Mouse (Mus musculus): ENCODE measurements around the gene Fut7. TPM values are rescaled to one million over a fixed set of nuclear protein-coding genes. Genes with fewer than 3 reads are reported as not detected.
A peak's percentile ranks its signal among the peaks of the same experiment; 100 is the strongest.

Gene Fut7
- polyA plus RNA-seq, 1 experiment, result 0.08 TPM

- H3K4me2 ChIP-seq (ENCODE audit: low read depth), result no peak overlapping the region
- H3K27me3 ChIP-seq (ENCODE audit: control insufficient read depth, insufficient read depth, insufficient read length), result no peaks in the 10 kb centered on the region
- H3K4me3 ChIP-seq, result no peak overlapping the region
- TF ChIP-seq TCF12 (IDR thresholded peaks at IDR 0.05; ENCODE audit: insufficient read depth, poor library complexity, severe bottlenecking), result no peak
- TF ChIP-seq POLR2A (IDR thresholded peaks at IDR 0.05; ENCODE audit: insufficient read length, low read depth), result no peak
- TF ChIP-seq REST (IDR thresholded peaks at IDR 0.05; ENCODE audit: insufficient read depth, insufficient read length), result no peak
- TF ChIP-seq MAX (IDR thresholded peaks at IDR 0.05; ENCODE audit: low read depth), result no peak
- TF ChIP-seq TCF3 (IDR thresholded peaks at IDR 0.05; ENCODE audit: insufficient read length, low read depth), result no peak
- TF ChIP-seq CEBPB (IDR thresholded peaks at IDR 0.05; ENCODE audit: insufficient read depth, poor library complexity, severe bottlenecking), result no peak
- no peak for TF ChIP-seq POLR2AphosphoS2 (IDR thresholded peaks at IDR 0.05; ENCODE audit: insufficient read length, low read depth)
- no peak for TF ChIP-seq E2F4 (IDR thresholded peaks at IDR 0.05; ENCODE audit: insufficient read depth)
- TF ChIP-seq SRF (IDR thresholded peaks at IDR 0.05; ENCODE audit: control insufficient read depth, insufficient read length, low read depth), result no peak
- TF ChIP-seq MYOG (IDR thresholded peaks at IDR 0.05; ENCODE audit: control insufficient read depth in 1 of 3, insufficient read depth in 1 of 3, insufficient read length in 2 of 3, low read depth in 2 of 3), result no peak
- no peak for TF ChIP-seq USF1 (IDR thresholded peaks at IDR 0.05; ENCODE audit: low read depth)
- TF ChIP-seq MYOD1 (IDR thresholded peaks at IDR 0.05; ENCODE audit: control insufficient read depth in 1 of 3, insufficient read length in 2 of 3, low read depth in 2 of 3), result no peak
- no peaks in the 10 kb centered on the region for H3K79me2 ChIP-seq (ENCODE audit: control insufficient read depth, insufficient read depth)
- H3ac ChIP-seq (ENCODE audit: control insufficient read depth, insufficient read length), result no peak overlapping the region
- H3K36me3 ChIP-seq (ENCODE audit: control insufficient read depth, insufficient read depth), result no peaks in the 10 kb centered on the region
Measured at GRCm38 (mm10) chr2:25441067-25441466, 18.0 kb downstream of the Fut7 start.

GRCm38 (mm10) chr2:25442682-25443081 lies 19.6 kb downstream of the Fut7 start:
- Histone ChIP-seq H3K4me2 (ENCODE audit: low read depth) (no peak overlapping the region), H3K4me3 (no peak overlapping the region), H3K27me3 (ENCODE audit: control insufficient read depth, insufficient read depth, insufficient read length) (no peaks in the 10 kb centered on the region), H3K79me2 (ENCODE audit: control insufficient read depth, insufficient read depth) (no peaks in the 10 kb centered on the region), H3ac (ENCODE audit: control insufficient read depth, insufficient read length) (no peak overlapping the region), H3K36me3 (ENCODE audit: control insufficient read depth, insufficient read depth) (no peaks in the 10 kb centered on the region)
- TF ChIP-seq MYOD1 (IDR thresholded peaks at IDR 0.05; ENCODE audit: control insufficient read depth in 1 of 3, insufficient read length in 2 of 3, low read depth in 2 of 3) (peak in 2 of 3 experiments; percentile 63 to 87), MAX (IDR thresholded peaks at IDR 0.05; ENCODE audit: low read depth) (no peak), MYOG (IDR thresholded peaks at IDR 0.05; ENCODE audit: control insufficient read depth in 1 of 3, insufficient read depth in 1 of 3, insufficient read length in 2 of 3, low read depth in 2 of 3) (peak; percentile 67 to 89 (median 77))

DNA sequence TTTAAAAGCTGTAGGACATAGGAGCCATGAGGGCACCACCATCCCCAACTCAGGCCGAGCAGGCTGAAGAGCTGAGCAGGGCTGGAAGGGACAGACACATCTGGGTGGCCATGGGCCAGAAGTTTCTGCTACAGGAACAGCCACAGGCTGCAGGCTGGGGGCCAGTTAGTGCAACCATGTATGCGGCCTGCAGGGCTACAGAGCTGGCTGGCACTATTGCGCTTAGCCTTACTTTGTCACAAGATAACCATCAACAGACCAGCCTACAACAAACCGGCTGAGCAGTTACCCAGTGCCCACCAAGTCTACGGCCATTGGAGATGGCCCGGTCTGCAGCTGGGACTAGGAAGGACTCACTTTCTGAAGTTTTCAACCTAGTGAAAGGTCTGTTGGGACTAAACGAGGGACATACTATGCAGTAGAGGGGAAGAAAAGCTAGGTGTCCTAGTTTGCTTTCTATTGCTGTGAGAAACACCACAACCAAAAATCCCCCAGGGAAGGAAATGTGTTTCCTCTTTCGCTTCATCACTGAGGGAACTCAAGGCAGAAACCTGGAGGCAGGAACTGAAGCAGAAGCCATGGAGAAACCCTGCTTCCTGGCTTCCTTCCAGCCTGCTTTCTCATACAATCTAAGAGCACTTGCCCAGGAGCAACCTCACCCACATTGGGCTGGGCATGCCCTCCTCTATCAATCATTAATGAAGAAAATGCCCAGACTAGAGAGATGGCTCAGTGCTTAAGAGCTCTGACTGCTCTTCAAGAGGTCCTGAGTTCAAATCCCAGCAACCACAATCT lies 28.0 kb downstream of the Fut7 start:
- no peak for TF ChIP-seq POLR2A (IDR thresholded peaks at IDR 0.05; ENCODE audit: insufficient read length, low read depth)
- no peak for TF ChIP-seq CEBPB (IDR thresholded peaks at IDR 0.05; ENCODE audit: insufficient read depth, poor library complexity, severe bottlenecking)
- TF ChIP-seq MYOG (IDR thresholded peaks at IDR 0.05; ENCODE audit: control insufficient read depth in 1 of 3, insufficient read depth in 1 of 3, insufficient read length in 2 of 3, low read depth in 2 of 3), result no peak
- TF ChIP-seq POLR2AphosphoS2 (IDR thresholded peaks at IDR 0.05; ENCODE audit: insufficient read length, low read depth), result no peak
- no peak for TF ChIP-seq MAX (IDR thresholded peaks at IDR 0.05; ENCODE audit: low read depth)
- no peak for TF ChIP-seq MYOD1 (IDR thresholded peaks at IDR 0.05; ENCODE audit: control insufficient read depth in 1 of 3, insufficient read length in 2 of 3, low read depth in 2 of 3)
- no peak for TF ChIP-seq TCF12 (IDR thresholded peaks at IDR 0.05; ENCODE audit: insufficient read depth, poor library complexity, severe bottlenecking)
- no peak for TF ChIP-seq SRF (IDR thresholded peaks at IDR 0.05; ENCODE audit: control insufficient read depth, insufficient read length, low read depth)
- no peak for TF ChIP-seq REST (IDR thresholded peaks at IDR 0.05; ENCODE audit: insufficient read depth, insufficient read length)
- no peak for TF ChIP-seq USF1 (IDR thresholded peaks at IDR 0.05; ENCODE audit: low read depth)
- TF ChIP-seq TCF3 (IDR thresholded peaks at IDR 0.05; ENCODE audit: insufficient read length, low read depth), result no peak
- no peak for TF ChIP-seq E2F4 (IDR thresholded peaks at IDR 0.05; ENCODE audit: insufficient read depth)
- H3K79me2 ChIP-seq (ENCODE audit: control insufficient read depth, insufficient read depth), result no peaks in the 10 kb centered on the region
- H3K4me3 ChIP-seq, result no peak overlapping the region
- no peaks in the 10 kb centered on the region for H3K36me3 ChIP-seq (ENCODE audit: control insufficient read depth, insufficient read depth)
- H3ac ChIP-seq (ENCODE audit: control insufficient read depth, insufficient read length), result no peak overlapping the region
- no peak overlapping the region for H3K4me2 ChIP-seq (ENCODE audit: low read depth)
- no peaks in the 10 kb centered on the region for H3K27me3 ChIP-seq (ENCODE audit: control insufficient read depth, insufficient read depth, insufficient read length)

DNA sequence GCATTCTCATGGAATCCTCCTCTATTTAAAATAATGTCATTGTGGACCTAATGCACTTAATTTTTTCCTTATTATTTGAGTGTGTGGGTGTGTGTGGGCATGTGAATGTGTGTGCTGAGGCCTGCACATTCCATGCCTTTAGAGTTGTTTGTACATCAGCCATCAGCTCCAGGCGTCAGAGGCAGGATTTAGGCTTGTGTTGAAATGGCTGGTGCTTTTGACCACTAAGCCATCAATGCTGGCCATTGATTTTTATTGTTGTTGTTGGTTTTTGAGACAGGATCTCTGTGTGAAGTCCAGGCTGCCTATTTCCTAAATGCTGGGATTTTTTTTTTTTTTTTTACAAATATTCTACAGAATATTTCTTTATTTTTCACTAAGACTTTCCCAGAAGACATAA lies 29.9 kb downstream of the Fut7 start:
- no peaks in the 10 kb centered on the region for H3K79me2 ChIP-seq (ENCODE audit: control insufficient read depth, insufficient read depth)
- H3K27me3 ChIP-seq (ENCODE audit: control insufficient read depth, insufficient read depth, insufficient read length), result no peaks in the 10 kb centered on the region
- no peak overlapping the region for H3ac ChIP-seq (ENCODE audit: control insufficient read depth, insufficient read length)
- no peak for TF ChIP-seq SRF (IDR thresholded peaks at IDR 0.05; ENCODE audit: control insufficient read depth, insufficient read length, low read depth)
- TF ChIP-seq POLR2AphosphoS2 (IDR thresholded peaks at IDR 0.05; ENCODE audit: insufficient read length, low read depth), result no peak
- TF ChIP-seq E2F4 (IDR thresholded peaks at IDR 0.05; ENCODE audit: insufficient read depth), result no peak
- no peak for TF ChIP-seq TCF3 (IDR thresholded peaks at IDR 0.05; ENCODE audit: insufficient read length, low read depth)
- no peak for TF ChIP-seq CEBPB (IDR thresholded peaks at IDR 0.05; ENCODE audit: insufficient read depth, poor library complexity, severe bottlenecking)
- no peak for TF ChIP-seq MYOG (IDR thresholded peaks at IDR 0.05; ENCODE audit: control insufficient read depth in 1 of 3, insufficient read depth in 1 of 3, insufficient read length in 2 of 3, low read depth in 2 of 3)
- no peak for TF ChIP-seq MYOD1 (IDR thresholded peaks at IDR 0.05; ENCODE audit: control insufficient read depth in 1 of 3, insufficient read length in 2 of 3, low read depth in 2 of 3)
- TF ChIP-seq REST (IDR thresholded peaks at IDR 0.05; ENCODE audit: insufficient read depth, insufficient read length), result no peak
- TF ChIP-seq MAX (IDR thresholded peaks at IDR 0.05; ENCODE audit: low read depth), result no peak
- TF ChIP-seq TCF12 (IDR thresholded peaks at IDR 0.05; ENCODE audit: insufficient read depth, poor library complexity, severe bottlenecking), result no peak
- TF ChIP-seq USF1 (IDR thresholded peaks at IDR 0.05; ENCODE audit: low read depth), result no peak
- TF ChIP-seq POLR2A (IDR thresholded peaks at IDR 0.05; ENCODE audit: insufficient read length, low read depth), result no peak
- H3K4me2 ChIP-seq (ENCODE audit: low read depth), result no peak overlapping the region
- no peak overlapping the region for H3K4me3 ChIP-seq
- H3K36me3 ChIP-seq (ENCODE audit: control insufficient read depth, insufficient read depth), result no peaks in the 10 kb centered on the region
